Mouse (Mus musculus) lung, postnatal 25 days (tissue): ENCODE measurements around the gene Fbxo4.

Source experiments
- DNase-seq: peaks from one replicate; pipeline ENCODE4 v3.0.0; 2022; ENCODE audit warnings: low spot score

Gene Fbxo4

DNA sequence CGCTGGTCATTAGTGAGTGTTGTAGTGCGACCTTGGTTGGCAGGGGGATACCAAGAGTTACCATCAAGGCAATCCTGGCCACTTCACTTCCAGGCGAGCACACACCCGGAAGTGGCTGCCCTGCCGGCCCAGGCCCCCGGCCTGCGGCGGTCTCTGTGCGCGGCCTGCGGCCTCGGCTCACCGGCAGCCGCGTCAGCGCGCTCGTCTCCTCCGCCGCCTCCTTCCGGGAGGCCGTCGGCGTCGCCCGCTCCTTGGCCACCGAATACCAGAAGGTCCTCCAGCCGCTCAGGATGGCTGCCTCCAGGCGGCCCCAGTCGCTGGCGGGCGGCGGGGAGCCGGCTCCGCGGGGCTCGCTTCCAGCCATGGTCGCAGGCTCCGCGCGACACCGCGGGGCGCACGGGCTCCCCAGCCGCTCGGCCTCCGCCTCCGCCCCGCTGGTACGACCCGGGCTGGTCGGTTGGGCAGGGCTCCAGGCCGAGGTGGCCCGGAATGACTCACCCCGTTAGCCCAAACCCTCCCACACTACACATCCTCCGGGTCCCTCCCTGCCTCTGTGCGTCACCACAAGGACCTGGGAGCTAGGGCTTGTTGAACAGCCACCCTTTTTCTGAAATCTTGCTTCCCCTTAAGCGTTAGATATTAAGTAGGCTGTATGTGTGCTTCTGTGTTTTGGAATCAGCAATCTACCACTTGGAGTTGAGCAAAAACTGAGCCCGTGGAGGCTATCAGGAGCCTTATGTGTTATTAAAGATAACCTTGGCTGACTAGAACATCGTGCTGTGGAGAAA, at the start of gene Fbxo4:
Gene Fbxo4, minus strand, starts transcription at position 513 of the 788 bp plus-strand sequence.
- peak; percentile 91 for DNase-seq

DNA sequence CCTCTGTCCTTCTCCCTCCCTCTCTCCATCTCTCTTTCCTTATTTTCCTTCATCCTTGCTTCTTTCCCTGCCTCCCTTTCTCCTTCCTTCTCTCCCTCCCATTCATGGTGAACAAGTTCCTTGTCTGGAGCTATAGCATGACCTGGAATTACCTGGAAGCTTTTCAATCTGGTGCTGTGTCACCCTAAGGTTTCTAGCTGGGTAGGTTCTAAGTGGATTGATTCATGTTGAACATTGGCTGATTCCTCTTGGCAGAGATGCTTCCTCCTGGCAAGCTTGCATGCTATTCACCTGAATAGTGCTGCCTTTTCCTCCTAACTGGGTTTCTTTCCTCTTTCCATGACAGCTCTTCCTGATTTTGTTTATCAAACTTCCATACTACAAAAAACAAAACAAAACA, 49.6 kb upstream of the Fbxo4 start:
- no peak for DNase-seq

- no peak for DNase-seq
Measured at GRCm38 (mm10) chr15:4028411-4028700, 49.0 kb upstream of the Fbxo4 start.

DNA sequence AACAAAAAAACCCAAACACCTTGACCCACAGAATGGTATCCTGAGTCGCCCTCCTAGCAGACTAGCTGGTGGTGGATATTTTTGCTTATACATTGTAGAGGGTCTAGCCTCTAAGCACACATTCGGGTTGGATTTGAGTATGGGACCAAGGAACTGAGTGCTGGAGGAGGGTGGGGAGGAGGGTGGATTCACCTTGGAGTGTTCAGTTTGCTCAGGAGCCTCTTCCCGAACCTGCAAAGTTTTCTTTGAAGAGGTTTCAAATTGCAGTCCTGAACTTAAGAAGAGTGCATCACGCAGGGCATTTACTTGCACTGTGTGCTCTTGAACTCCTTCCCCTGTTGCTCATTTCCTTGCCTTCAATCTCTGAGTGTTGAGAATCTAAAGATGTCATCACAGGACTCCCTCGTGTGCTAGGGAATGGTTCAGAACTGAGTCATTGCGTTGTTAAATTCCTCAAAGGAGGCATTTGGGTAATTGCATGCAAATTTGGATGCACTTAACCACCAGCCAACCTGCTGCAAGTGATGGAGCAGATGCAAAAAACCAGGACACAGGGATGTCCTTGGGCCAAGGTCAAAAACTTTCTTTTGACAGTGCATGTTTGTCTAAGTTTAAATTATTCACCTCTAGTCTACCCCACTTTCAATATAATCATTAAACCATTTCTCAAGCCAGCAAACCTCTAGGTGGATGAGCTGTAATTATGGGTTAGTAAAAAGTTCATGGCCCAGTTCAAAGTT, 48.5 kb upstream of the Fbxo4 start:
- DNase-seq: no peak

DNA sequence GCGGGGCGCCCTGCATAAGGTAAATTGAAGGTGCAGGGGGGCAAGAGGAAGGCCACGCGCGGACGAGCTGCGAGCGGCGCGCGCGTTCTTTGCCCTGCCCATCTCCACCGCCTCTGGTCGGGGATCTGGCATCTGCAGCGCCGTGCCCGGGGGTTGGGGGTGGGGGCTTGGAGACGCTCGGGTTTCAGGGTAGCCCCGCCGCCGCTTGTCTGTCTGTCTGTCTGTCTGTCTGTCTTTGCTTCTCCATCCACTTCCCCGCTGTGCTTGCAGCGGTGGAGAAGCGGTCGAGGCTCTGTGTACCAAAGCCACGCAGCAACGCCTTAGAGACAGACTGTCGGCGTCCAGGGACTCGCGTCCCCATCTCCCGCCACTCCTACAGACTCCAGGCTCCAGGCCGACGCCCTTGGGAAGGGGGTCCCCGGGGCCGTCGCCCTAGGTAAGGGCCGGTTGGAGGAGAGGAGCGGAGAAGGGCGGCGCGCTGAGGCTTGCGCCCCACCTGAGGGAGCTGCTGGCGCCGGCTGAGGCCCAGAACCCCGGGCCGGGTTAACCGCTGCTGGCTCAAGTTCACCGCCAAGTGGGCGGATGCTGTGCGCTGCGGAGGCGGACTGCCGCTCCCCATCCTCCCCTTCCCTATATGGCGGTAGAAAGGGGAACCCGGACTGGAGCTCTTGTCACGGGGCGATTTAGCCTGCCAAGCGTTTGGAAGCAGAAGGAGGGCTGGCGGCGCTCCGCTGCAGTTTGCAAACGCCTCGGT, 47.6 kb upstream of the Fbxo4 start:
- peak; percentile 90 for DNase-seq

DNA sequence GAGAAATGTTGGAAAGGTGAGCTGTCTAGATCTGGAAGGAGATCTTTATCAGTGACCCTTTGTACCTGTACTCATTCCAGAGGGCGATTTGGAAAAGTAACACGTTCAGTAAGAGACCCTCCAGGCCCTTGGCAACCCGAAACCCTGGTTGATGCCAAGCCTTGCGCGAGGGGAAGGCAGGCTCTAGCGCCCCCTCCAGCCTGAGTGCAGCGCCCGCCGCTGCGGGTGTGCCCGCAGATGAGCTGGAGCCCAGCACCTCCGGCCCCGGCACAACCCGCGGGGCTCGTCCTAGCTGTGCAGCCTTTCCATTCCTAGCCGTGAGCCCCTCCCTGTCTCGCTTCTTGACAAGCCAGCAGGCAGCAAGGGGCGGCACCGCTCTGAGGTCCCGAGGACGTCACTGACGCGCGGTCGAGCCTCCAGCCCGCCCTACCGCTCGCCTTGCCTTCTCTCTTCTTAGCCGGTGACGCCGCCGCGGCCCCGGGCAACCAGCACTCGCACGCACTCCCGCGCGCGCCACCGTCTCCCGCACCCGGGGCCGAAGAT, 46.9 kb upstream of the Fbxo4 start, which contains the start of gene Oxct1:
Gene Oxct1, plus strand, starts transcription at position 153 of the 543 bp plus-strand sequence.
- DNase-seq: peak; percentile 93

- DNase-seq: no peak
Measured at GRCm38 (mm10) chr15:4025508-4025904, 46.1 kb upstream of the Fbxo4 start.

DNA sequence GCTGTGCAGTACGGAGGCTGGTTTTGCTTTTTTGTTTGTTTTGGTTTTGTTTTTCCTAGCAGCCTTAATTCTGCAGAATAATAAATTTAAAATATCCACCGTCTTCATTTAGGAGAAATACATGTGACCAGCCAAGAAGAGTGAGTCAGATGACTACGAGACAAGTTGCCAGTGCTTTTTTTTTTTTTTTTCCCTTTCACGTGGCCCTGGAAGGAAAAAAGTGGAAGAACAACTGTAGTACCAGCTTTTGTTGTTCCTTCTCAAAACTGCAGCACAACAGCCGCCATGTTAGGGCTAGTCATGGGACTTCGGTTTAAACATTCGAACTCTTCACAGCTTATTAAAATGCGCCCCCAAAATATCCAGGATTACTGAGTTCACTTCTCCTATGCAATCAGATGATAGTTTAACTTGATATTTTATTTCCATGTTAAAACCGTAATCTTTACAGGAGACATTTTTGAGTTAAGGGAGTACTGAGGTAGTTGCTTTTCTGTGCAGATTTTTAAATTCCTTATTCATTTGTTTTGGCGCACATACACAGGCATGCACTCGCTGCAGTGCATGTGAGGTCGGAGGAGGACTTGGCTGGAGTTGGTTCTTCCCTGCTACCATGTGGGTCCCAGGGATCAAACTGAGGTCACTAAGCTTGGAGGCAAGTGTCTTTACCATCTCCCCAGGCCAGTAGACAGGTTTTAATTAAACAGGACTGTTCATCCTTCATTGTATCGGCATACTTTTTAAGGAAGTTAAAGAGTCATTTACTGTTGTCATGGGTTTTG, 45.5 kb upstream of the Fbxo4 start:
- DNase-seq: no peak

DNA sequence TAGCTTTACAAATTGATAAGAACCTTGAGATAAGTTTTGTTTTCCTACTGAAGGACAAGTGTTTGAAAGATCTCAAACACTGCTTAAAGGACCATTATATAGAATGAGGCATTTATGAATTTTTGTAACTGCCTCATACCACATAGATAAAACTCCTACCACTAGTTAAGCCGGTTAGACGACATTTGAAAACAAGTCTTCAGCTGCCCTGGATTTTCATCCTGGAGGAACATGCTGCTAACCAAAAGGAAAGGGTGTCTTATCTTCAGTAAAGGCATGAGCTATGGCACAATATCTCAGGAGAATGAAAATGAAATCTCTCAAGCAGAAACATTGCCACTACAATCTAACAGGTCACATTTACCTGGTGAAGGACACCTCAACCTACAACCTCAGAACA, 44.4 kb upstream of the Fbxo4 start:
- DNase-seq: no peak

DNA sequence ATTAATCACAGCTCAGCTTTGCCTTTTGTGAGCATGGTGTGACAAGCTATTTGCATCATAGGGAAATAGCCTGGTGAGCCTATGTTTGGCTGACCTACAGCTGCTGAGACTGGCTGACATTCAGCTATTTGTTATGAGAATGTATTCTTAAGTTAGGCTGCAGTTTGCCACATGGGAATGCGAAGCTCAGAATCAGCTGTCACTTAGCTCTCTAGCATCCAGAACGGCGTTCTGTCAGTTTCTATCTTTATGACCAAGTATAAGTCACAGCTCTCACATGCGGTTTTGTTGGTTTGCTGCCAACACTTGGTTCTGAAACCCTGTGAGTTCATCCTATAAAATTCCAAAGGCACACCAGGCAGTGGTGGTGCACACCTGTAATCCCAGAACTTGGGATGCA, 41.3 kb upstream of the Fbxo4 start:
- DNase-seq: no peak

DNA sequence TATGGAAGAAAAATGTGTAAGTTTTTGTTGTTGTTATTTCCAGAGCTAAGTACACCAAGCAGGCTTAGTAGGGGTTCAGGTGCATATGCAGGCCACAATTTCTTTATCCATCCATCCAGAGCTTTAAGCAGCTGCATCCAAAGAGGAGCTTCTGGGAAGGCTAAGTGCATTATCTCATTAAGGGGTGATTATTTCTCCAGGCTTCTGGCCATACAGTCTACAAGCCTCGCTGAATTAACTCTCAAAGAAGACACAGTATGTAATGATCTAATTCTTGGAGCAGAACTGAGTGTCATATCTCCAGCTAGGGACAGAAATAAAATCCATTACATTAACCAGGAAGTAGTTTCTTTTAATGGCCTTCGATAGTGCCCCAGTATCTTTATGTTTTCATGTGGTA, 34.5 kb upstream of the Fbxo4 start:
- no peak for DNase-seq

GRCm38 (mm10) chr15:4000536-4000935, 21.2 kb upstream of the Fbxo4 start:
- no peak for DNase-seq

- DNase-seq: no peak
Measured at GRCm38 (mm10) chr15:3999144-3999543, 19.8 kb upstream of the Fbxo4 start.

- DNase-seq: no peak
Measured at GRCm38 (mm10) chr15:3996267-3997010, 17.1 kb upstream of the Fbxo4 start.

- peak; percentile 99 for DNase-seq
Measured at GRCm38 (mm10) chr15:3995448-3996266, 16.3 kb upstream of the Fbxo4 start, which contains the start of gene AW549877. Gene AW549877 (minus strand): TSS chr15:3995744.

DNA sequence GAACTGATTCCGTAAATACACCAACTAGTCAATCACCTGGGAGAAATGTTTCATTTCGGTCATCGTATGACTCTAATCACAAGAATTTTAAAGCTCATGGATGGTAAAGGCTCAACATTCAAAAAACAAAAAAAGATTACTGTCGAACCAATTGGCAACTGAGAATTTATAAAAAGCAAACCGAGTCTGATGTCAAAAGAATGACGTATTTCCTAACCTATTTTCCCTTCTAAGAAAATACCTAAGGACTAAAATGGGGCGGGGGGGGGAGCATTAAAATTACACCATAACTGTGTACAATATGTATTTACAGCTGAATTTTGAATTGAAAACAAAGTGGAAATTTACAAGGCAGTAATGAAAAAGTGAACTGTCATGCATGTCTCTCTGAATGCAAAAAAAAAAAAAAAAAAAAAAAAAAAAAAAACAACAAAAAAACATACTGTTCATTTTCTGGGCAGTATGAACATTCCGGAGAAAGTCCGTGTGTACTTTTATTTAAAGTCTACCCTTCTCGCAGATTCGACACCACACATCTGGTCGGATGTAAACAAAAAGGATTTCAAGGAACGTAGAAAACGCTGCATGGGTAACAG, 15.6 kb upstream of the Fbxo4 start:
- no peak for DNase-seq

DNA sequence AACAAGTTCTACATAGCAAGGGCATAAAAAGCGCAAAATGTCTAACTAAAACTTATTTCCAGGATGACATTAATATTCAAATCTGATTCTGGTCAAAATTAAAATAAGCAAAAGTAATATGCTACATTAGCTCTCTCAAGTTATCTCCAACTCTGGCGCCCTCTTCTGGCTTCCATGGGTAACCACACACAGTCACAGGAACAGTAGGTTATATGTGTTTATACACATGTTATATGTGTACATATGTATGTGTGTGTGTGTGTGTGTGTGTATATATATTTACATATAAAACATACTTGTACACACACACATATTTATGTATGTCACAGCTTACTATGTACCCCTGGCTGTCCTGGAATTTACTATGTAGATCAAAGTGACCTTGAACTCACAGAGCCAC, 8.6 kb upstream of the Fbxo4 start:
- DNase-seq: peak; percentile 27

GRCm38 (mm10) chr15:3984876-3985275, 5.5 kb upstream of the Fbxo4 start:
- no peak for DNase-seq

DNA sequence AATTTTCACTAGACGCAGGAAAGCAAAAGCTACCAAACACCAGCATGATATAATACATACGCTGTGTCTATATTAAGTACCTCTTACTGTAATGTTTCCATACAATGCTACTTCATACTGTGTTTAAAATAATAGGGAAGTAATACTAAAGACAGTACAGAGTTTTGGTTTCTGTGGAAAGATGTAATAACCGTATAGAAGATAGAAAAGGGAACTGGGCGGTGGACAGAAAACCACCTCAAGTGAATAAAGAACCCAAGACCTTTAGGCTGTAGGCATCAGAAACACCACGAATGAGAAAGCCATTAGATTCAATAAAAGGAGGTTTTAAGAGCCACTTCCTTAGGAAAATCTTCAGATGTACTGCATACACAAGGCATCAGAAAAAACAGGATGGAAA, 3.4 kb upstream of the Fbxo4 start:
- DNase-seq: no peak

DNA sequence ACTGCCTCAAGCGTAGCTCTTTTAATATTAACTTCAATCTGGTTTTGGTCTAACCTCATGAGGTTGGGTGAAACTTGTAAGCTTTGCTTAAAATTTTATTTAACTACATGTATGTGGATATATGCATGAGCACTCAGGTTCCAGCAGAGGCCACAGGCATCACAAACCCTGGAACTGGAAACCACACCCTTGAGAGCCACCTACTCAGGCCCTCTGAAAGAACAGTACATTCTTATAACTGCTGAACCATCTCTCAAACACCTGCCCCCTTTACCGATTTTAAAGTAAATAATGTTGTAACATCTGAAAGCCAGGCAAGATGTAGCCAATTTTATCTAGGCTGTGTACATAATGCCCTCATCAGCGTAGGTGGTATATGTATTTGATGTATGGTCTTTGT, 498 bp upstream of the Fbxo4 start:
- DNase-seq: peak; percentile 20
